Mouse (Mus musculus) kidney, adult 9 months (tissue): ENCODE data around the gene Tmem230.

Experiments used
- DNase-seq: peaks from one replicate; pipeline ENCODE4 v3.0.0; 2022

The Tmem230 gene

GRCm38 (mm10) chr2:132221611-132222073 lies 26.0 kb downstream of the Tmem230 start:
- DNase-seq, result no peak

GRCm38 (mm10) chr2:132211995-132212656 lies 35.5 kb downstream of the Tmem230 start:
- no peak for DNase-seq

DNA sequence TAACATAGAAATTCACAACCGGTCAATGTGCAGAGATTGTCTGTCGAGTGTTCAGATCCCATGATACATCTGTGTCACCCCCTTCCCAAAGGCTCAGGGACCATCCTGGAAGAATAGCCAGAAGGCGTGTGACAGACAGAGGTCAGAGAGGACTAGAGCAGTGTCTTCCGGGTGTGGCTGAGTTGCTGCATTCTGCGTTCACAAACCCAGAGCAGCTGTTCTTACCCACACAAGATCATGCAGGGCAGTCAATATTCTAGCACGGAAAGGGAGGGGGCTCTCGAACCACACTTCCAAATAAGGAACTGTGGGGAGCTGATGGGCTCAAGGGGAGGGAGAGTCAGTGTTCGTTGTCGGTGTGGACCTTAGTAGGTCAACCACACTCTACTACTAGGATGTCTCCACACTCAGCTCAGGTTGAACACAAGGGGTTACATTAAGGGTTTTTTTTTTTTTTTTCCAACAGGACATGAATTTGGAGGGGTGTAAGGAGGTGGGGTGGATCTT lies 36.7 kb downstream of the Tmem230 start:
- no peak for DNase-seq

DNA sequence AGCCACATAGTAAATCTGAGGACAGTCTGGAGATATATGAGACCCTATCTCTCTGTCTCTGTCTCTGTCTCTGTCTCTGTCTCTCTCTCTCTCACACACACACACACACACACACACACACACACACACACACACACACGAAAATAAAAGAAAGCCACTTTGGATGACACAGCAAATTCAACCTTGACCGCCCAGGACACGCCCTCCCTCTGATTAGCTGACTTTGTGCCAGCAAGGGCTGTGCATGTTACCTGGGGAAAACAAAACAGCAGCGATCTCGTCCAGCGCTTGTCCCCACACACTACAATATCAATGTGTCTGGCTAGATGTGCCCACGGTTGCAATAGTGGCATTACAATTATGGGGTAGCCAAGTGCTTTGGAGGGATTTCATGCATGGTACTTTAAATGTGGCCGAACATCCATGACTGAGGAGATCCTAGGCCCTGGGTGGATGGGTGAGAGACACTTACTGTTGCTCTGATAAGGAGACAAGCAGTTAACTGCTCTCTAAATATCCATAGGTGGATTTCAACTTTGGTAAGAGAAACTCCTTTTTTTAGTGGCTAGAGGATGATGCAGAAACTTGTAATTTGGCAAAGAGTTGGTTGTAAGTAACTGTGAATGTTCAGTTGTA lies 39.2 kb downstream of the Tmem230 start:
- no peak for DNase-seq

DNA sequence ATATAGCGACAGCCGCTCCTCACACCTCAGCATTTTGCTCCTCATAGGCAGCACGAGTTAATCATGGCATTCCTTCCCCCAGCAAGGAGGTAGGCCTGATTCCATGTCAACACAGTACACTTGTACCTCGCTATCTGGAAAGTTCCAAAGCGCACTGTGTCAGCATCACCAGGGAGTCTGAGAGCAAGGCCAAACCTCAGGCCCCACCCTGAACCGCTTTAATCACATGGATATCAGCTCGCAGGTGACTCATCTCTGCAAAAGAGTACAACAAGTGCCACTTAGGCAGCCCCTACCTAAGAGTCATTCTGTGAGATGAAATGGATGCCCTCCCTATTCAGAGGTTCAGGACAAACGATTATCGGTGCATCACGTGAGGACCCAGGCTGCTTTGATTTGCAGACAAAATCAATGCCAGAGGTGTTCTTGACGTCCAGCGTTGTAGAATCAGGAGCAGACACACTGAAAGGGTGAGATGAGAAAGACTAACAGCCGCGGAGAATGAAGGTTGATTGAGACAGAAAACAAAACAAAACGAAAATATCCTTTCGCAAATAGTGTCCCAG lies 41.2 kb downstream of the Tmem230 start:
- no peak for DNase-seq

GRCm38 (mm10) chr2:132205549-132205948 lies 42.1 kb downstream of the Tmem230 start:
- DNase-seq, result no peak

GRCm38 (mm10) chr2:132203773-132204172 lies 43.8 kb downstream of the Tmem230 start:
- DNase-seq, result no peak

DNA sequence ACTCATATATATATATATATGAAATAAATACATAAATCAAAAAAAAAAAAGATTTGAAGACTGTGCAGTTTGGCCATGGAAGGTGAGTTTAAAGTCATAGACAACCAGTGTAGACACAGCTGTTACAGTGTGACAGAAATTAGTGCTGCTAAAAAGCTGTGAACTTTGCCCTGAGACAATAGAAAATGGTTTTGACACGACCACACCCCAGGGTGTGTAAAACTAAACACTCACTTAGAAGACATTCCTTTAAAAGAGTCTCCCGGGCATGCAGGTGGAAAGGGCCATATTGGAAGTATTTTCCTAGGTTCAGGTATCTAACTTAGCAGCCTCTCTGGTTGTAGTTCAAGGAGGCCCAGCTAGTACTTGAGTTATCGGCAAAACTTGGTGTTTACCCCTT lies 44.4 kb downstream of the Tmem230 start:
- no peak for DNase-seq

GRCm38 (mm10) chr2:132198017-132198933 lies 49.3 kb downstream of the Tmem230 start:
- no peak for DNase-seq

GRCm38 (mm10) chr2:132195602-132196001 lies 52.0 kb downstream of the Tmem230 start:
- DNase-seq, result no peak

- DNase-seq, result no peak
These were observed 56.9 kb downstream of the Tmem230 start for GRCm38 (mm10) chr2:132190602-132191161.
